Mouse (Mus musculus): ENCODE measurements at regions not wholly inside any gene's neighbourhood (a gene's known extent, or its start where the extent isn't known, plus 50 kb on each side); places are given as distances from the start of the nearest gene placed in this dataset.

DNA sequence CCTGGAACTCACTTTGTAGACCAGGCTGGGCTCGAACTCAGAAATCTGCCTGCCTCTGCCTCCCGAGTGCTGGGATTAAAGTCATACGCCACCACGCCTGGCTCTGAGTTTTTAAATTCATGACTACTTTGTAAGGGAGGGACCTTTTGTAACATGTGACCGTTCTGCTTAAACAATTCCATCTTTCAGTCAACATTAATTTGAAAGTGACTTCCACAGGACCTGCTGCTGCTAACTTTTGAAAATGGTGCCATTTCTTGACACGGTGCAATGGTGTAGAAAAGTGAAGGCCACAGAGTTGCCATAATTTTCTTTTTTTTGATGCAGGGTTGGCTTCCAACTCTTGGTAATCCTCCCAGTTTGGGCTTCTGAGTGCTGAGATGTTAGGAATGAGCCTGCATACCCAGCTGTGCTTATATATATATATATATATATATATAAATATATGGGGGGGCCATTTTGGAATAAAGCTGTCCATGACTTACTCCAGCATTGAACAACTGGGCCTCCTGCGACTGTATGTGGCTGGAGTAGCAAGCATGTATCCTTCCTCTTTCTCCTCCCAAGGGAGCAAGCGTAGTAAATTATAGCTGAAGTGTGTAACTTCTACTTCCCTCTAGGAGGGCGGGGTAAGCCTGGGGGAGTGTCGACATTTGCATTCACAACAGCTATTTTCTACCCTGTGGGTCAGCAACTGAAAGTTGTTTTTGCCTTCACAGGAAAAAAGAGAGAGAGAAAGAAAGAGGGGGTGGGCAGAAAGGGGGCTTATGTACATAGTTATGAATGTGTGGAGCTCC lies 56.9 kb upstream of the Ralgps2 start:
- Histone ChIP-seq H3K9ac (no peak overlapping the region), H3K27me3 (no peaks in the 10 kb centered on the region), H3K9me3 (no peaks in the 10 kb centered on the region), H3K4me3 (no peak overlapping the region), H3K27ac (no peak overlapping the region), H3K4me2 (replicated peaks) (no peak overlapping the region), H3K36me3 (no peaks in the 10 kb centered on the region), H3K4me1 (peaks cover 14% of the 10 kb centered on the region; the same call in 1 of the 2 replicates)
- ATAC-seq (ENCODE audit: insufficient number of reproducible peaks, insufficient read depth, low FRiP score, low TSS enrichment), result no peak
- 87% methylated on average over 10 of the region's 10 CpGs for WGBS

DNA sequence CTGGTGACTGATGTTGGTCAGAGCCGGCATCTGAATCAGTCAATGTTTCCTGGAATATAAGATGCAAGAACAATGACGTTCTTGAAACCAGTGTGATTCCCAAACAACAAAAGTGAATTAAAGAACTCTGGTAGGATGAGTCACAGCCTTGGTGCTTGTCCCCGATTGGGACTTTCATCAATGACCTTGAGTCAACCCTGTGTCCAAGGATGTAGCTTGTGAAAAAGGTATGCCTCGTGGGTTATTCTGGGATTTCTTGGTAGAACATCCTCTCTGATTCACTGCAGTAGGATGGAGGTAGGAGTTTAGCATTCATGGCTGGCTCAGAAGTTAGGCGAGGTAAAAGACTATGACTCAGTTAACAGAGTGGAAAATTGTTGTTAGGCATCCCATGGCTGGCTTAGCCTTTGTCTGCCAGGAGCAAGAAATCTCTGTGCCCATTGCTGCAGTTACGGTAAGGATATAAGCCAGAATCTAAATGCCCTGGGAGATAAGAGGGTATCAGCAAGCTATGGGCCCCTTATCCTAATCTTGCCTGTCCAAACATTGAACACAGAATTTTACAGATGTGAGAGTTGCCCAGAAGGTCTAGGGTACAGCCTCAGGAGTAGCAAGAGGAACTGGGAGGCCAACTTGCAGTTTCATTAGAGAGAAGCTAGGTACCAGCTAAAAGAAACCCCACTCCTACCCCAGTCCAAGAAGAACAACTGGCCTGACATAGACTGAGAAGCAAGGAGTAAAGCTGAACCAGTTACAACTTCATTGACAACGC lies 55.9 kb upstream of the Ralgps2 start:
- 87% methylated on average over 7 of the region's 7 CpGs for WGBS
- Histone ChIP-seq H3K4me1 (peaks cover 13% of the 10 kb centered on the region; the same call in 1 of the 2 replicates), H3K9me3 (no peaks in the 10 kb centered on the region), H3K27ac (no peak overlapping the region), H3K27me3 (no peaks in the 10 kb centered on the region), H3K4me3 (no peak overlapping the region), H3K36me3 (no peaks in the 10 kb centered on the region), H3K4me2 (replicated peaks) (no peak overlapping the region), H3K9ac (no peak overlapping the region)
- no peak for ATAC-seq (ENCODE audit: insufficient number of reproducible peaks, insufficient read depth, low FRiP score, low TSS enrichment)

DNA sequence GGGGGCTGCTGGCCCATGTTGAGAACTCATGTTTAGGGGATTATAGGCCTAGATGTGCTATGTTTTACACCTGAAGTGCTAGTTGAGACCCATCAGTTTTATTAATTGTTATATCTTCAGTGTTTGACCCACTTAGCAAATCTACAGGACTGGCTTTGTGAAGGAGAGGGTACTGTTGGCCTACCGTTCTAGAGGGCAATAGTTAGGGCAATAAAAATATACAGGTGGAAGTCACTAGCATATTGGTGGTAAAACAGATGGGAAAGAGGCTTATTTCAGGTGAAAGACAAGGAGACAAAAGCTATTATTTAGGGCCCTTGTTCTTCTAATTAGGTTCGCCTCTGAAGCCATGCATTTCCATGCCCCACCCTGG lies 55.2 kb upstream of the Ralgps2 start:
- no peaks in the 10 kb centered on the region for H3K27me3 ChIP-seq
- H3K4me1 ChIP-seq, result peaks cover 7% of the 10 kb centered on the region; the same call in 1 of the 2 replicates
- 89% methylated on average over 2 of the region's 2 CpGs for WGBS
- H3K4me2 ChIP-seq (replicated peaks), result no peak overlapping the region
- H3K27ac ChIP-seq, result no peak overlapping the region
- no peaks in the 10 kb centered on the region for H3K9me3 ChIP-seq
- no peaks in the 10 kb centered on the region for H3K36me3 ChIP-seq
- H3K9ac ChIP-seq, result no peak overlapping the region
- no peak overlapping the region for H3K4me3 ChIP-seq
- ATAC-seq (ENCODE audit: insufficient number of reproducible peaks, insufficient read depth, low FRiP score, low TSS enrichment), result no peak

DNA sequence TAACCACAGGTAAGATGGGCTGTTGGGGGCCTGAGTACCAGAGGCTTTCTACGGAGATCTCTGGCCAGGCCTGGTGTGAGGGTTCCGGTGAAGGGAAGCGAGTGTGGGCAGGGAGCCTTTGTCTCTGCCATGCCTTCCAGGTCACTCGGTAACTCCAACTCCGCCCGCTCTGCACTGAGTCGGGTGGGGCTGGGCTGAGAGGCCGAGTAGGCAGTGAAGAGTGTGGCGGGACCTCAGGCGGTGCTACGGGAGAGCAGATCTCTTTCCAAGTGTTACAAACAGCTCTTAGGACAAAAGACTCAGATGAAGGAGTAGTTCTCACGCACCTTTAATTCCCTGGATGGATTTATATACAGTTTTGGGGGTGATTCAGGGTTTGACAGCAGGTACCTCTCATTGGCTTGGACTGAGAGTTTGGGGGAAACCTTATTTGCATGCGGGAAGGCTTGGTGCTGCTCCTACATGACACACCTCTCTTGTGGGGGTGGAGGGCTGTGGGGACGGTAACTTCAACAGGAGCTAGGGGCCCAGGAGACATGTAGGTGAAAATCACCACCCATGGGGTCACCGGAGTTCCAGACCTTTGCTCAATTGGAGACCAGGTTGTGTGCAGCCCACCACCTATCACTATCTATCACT lies 54.7 kb upstream of the Ralgps2 start:
- Histone ChIP-seq H3K9ac (no peak overlapping the region), H3K4me3 (no peak overlapping the region), H3K4me1 (peaks cover 7% of the 10 kb centered on the region; the same call in 1 of the 2 replicates), H3K4me2 (replicated peaks) (no peak overlapping the region), H3K9me3 (no peaks in the 10 kb centered on the region), H3K27me3 (no peaks in the 10 kb centered on the region), H3K36me3 (no peaks in the 10 kb centered on the region), H3K27ac (no peak overlapping the region)
- ATAC-seq (ENCODE audit: insufficient number of reproducible peaks, insufficient read depth, low FRiP score, low TSS enrichment), result no peak
- WGBS, result 72% methylated on average over 15 of the region's 15 CpGs

DNA sequence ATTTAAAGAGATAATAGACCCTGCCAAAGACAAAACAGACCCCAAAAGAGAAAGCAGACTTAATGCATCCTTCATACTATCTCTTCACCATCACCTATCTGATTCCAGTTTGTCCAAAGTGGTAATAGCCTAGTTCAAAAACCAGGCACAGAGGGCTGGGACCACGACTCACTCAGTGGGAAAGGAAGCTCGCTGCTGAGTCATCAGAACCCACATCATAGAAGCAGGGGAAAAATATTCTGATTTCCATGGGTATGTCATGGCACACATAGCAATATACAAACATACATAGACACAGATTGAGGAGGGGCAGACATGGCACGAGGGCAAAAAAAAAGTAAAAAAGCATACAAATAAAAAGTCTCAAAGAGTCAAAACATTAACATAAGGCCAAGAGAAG lies 53.7 kb upstream of the Ralgps2 start:
- Histone ChIP-seq H3K36me3 (no peaks in the 10 kb centered on the region), H3K4me2 (replicated peaks) (no peak overlapping the region), H3K4me1 (peaks cover 7% of the 10 kb centered on the region; the same call in 1 of the 2 replicates), H3K4me3 (no peak overlapping the region), H3K27me3 (no peaks in the 10 kb centered on the region), H3K9ac (no peak overlapping the region), H3K9me3 (no peaks in the 10 kb centered on the region), H3K27ac (no peak overlapping the region)
- ATAC-seq (ENCODE audit: insufficient number of reproducible peaks, insufficient read depth, low FRiP score, low TSS enrichment), result no peak
- 79% methylated on average over 3 of the region's 3 CpGs for WGBS

DNA sequence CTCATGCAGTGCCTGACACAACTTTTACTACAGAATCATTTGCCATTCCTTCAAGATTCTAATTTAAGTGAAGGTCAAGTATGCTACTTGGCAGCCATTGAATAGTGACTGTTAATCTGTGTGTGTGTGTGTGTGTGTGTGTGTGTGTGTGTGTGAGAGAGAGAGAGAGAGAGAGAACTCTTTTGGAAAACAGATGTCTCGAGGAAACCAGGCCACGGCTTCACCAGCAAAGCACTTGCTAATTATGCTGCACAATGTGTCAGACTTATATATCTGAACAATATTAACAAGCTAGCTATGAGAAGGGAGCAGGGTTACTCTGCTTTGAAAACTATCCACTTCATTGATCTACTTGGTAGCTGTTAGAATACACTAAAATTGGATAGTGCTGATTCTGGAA lies 53.1 kb upstream of the Ralgps2 start:
- Histone ChIP-seq H3K27me3 (no peaks in the 10 kb centered on the region), H3K9me3 (no peaks in the 10 kb centered on the region), H3K4me3 (no peak overlapping the region), H3K4me1 (peaks cover 3% of the 10 kb centered on the region; the same call in 1 of the 2 replicates), H3K36me3 (no peaks in the 10 kb centered on the region), H3K27ac (no peak overlapping the region), H3K9ac (no peak overlapping the region), H3K4me2 (replicated peaks) (no peak overlapping the region)
- ATAC-seq (ENCODE audit: insufficient number of reproducible peaks, insufficient read depth, low FRiP score, low TSS enrichment), result no peak
- 62% methylated on average over 2 of the region's 2 CpGs for WGBS

DNA sequence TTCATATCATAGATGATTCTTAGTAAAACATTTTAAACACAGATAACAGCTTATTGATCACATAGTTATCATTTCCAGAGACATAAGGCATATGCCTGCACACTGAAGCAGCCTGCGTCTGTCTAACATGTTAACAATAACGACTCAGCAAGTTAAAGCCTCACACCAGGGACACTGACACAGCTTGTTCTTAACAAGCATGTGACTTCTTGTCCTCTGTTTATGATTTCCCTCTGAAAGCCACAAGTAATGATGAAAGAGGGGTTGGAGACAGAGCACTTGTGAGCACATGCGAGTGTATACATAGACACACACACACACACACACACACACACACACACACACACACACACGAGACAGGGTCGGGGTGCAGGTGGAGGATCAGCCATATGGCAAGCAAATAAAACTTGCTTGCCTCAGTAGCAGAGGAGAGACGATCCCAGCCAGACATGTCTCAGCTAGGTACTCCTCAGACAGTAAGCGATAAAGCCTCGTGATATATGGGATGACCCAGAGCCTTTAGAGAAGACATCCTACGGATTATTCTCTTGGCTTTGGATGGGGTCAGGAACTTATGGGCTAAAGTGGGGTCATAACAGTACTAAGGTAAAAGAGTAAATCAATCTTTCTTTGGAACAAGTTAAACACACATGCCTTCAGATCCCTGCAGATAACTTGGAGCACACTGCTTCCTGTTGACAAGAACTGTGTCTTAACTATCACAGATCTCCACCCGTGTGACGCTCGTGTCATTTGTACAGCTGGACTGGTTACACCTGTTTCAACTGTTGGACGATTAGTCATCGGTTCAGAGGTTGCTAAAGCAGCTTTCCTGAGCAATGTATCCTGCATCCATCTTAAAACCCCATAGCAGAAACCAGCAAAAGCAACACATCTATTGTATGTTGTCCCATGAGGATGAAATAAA lies 51.4 kb upstream of the Ralgps2 start:
- Histone ChIP-seq H3K27me3 (no peaks in the 10 kb centered on the region), H3K9ac (no peak overlapping the region), H3K4me2 (replicated peaks) (no peak overlapping the region), H3K36me3 (no peaks in the 10 kb centered on the region), H3K9me3 (no peaks in the 10 kb centered on the region), H3K4me1 (no peaks in the 10 kb centered on the region), H3K27ac (no peak overlapping the region), H3K4me3 (no peak overlapping the region)
- WGBS, result 73% methylated on average over 14 of the region's 14 CpGs
- no peak for ATAC-seq (ENCODE audit: insufficient number of reproducible peaks, insufficient read depth, low FRiP score, low TSS enrichment)

DNA sequence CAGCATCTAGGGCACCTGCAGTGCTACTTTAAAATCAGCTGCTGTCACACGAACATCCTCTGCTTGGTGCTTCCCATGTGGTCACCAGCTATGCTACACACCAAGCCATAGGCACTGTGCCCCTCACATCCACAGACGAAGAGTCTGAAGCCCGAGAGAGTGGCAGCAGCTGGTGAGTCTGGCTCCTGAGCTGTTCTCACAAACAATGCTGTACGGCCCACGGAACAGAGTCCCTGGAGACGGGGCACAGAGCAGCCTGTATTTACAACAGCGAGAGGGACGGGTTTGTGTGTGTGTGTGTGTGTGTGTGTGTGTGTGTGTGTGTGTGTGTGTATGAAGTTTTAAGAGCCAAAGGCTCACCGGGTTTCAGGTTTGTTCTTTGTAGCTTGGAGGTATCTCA lies 50.7 kb upstream of the Ralgps2 start:
- Histone ChIP-seq H3K4me2 (replicated peaks) (no peak overlapping the region), H3K36me3 (no peaks in the 10 kb centered on the region), H3K9me3 (no peaks in the 10 kb centered on the region), H3K27ac (no peak overlapping the region), H3K4me3 (no peak overlapping the region), H3K4me1 (no peaks in the 10 kb centered on the region), H3K9ac (no peak overlapping the region), H3K27me3 (no peaks in the 10 kb centered on the region)
- 54% methylated on average over 9 of the region's 9 CpGs for WGBS
- no peak for ATAC-seq (ENCODE audit: insufficient number of reproducible peaks, insufficient read depth, low FRiP score, low TSS enrichment)

DNA sequence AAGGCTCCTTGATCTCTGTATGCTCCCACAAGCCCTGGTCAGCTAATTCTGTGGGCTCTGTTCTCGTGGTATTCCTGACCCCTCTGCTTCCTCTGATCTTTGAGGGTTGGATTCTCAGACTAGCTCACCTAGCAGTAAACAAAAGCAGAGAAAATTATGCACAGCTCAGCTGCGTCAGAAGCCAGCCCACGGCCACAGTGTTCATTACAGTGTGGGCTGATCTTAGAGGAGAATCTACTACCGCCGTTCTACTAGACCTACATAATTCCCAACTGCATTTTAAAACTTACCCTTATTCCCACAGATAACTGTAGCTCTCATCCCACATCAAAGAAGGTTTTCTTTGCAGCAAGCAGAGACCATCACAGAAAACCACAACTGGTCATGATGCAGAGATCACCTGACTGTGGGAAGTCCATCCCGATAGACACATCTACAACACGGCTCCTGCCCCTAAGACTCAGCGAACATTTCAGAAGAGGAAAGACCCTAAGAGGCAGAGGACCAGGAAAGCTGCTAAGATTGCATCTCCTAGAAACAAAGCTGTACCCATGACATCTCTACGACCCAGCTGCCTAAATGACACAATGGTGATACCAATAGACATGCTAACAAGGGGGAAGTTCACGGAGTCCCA lies 49.8 kb upstream of the Ralgps2 start:
- H3K4me2 ChIP-seq (replicated peaks), result no peak overlapping the region
- WGBS, result 80% methylated on average over 10 of the region's 10 CpGs
- H3K27me3 ChIP-seq, result no peaks in the 10 kb centered on the region
- H3K4me3 ChIP-seq, result no peak overlapping the region
- H3K9ac ChIP-seq, result no peak overlapping the region
- ATAC-seq (ENCODE audit: insufficient number of reproducible peaks, insufficient read depth, low FRiP score, low TSS enrichment), result no peak
- no peaks in the 10 kb centered on the region for H3K4me1 ChIP-seq
- no peaks in the 10 kb centered on the region for H3K9me3 ChIP-seq
- H3K36me3 ChIP-seq, result no peaks in the 10 kb centered on the region
- no peak overlapping the region for H3K27ac ChIP-seq
